Mouse (Mus musculus): ENCODE results near the gene Renbp.

The Renbp gene

GRCm38 (mm10) chrX:73930402-73931062 lies at the start of gene Renbp:
Gene Renbp, minus strand, starts transcription at chrX:73930850.
- DNase-seq (ENCODE audit: low spot score) = no peak

GRCm38 (mm10) chrX:73977783-73978182 lies 47.1 kb upstream of the Renbp start:
- no peak for DNase-seq (ENCODE audit: low spot score)

- no peak for DNase-seq (ENCODE audit: low spot score)
Measured at GRCm38 (mm10) chrX:73976283-73976682, 45.6 kb upstream of the Renbp start.

- no peak for DNase-seq (ENCODE audit: low spot score)
Measured at GRCm38 (mm10) chrX:73972774-73973173, 42.1 kb upstream of the Renbp start.

GRCm38 (mm10) chrX:73970781-73971180 lies 40.1 kb upstream of the Renbp start:
- no peak for DNase-seq (ENCODE audit: low spot score)

GRCm38 (mm10) chrX:73969729-73970128 lies 39.1 kb upstream of the Renbp start:
- DNase-seq (ENCODE audit: low spot score) = no peak

- no peak for DNase-seq (ENCODE audit: low spot score)
Measured at GRCm38 (mm10) chrX:73969167-73969566, 38.5 kb upstream of the Renbp start.

GRCm38 (mm10) chrX:73967177-73968075 lies 36.8 kb upstream of the Renbp start:
- DNase-seq (ENCODE audit: low spot score) = peak; percentile 86

GRCm38 (mm10) chrX:73966248-73967176 lies 35.9 kb upstream of the Renbp start, which contains the start of gene Hcfc1:
Gene Hcfc1, minus strand, starts transcription at chrX:73966357.
- DNase-seq (ENCODE audit: low spot score) = peak; percentile 73

GRCm38 (mm10) chrX:73965307-73965706 lies 34.7 kb upstream of the Renbp start:
- peak; percentile 30 for DNase-seq (ENCODE audit: low spot score)

- DNase-seq (ENCODE audit: low spot score) = no peak
Measured at GRCm38 (mm10) chrX:73964363-73964762, 33.7 kb upstream of the Renbp start.

- no peak for DNase-seq (ENCODE audit: low spot score)
Measured at GRCm38 (mm10) chrX:73954988-73955387, 24.3 kb upstream of the Renbp start.

GRCm38 (mm10) chrX:73952603-73953002 lies 22.0 kb upstream of the Renbp start:
- no peak for DNase-seq (ENCODE audit: low spot score)

GRCm38 (mm10) chrX:73949341-73949740 lies 18.7 kb upstream of the Renbp start:
- DNase-seq (ENCODE audit: low spot score) = no peak

GRCm38 (mm10) chrX:73948647-73949046 lies 18.0 kb upstream of the Renbp start:
- DNase-seq (ENCODE audit: low spot score) = peak; percentile 68

GRCm38 (mm10) chrX:73946896-73947295 lies 16.2 kb upstream of the Renbp start:
- no peak for DNase-seq (ENCODE audit: low spot score)

- no peak for DNase-seq (ENCODE audit: low spot score)
Measured at GRCm38 (mm10) chrX:73942294-73942693, 11.6 kb upstream of the Renbp start.

- DNase-seq (ENCODE audit: low spot score) = no peak
Measured at GRCm38 (mm10) chrX:73941860-73942259, 11.2 kb upstream of the Renbp start.

GRCm38 (mm10) chrX:73931871-73932270 lies 1.2 kb upstream of the Renbp start:
- DNase-seq (ENCODE audit: low spot score) = no peak

GRCm38 (mm10) chrX:73922550-73922882 lies 8.1 kb downstream of the Renbp start:
- DNase-seq (ENCODE audit: low spot score) = no peak

- peak; percentile 56 for DNase-seq (ENCODE audit: low spot score)
Measured at GRCm38 (mm10) chrX:73921823-73922549, 8.7 kb downstream of the Renbp start, which contains the start of the genes Arhgap4 and Naa10. Gene Arhgap4, minus strand, starts transcription at chrX:73921870. Gene Naa10, minus strand, starts transcription at chrX:73921944.

All from layer of hippocampus, adult 9-10 months (tissue).